Mouse (Mus musculus) embryonic facial prominence, embryonic 12.5 days (tissue): ENCODE results near the gene Klhdc9. TPM values are rescaled to one million over a fixed set of nuclear protein-coding genes. Genes with fewer than 3 reads are reported as not detected.

Experiments
- ATAC-seq: fragments of 200-750 bp; cut with Nextera tagmentation; 2 replicates; pipeline ENCODE4 v1.8.0; 2017; ENCODE audit not compliant: insufficient number of reproducible peaks, insufficient read depth, low FRiP score, low TSS enrichment
- H3K27ac ChIP-seq: fragments of 300-500 bp; sonication (generic); 2 replicates; pipeline ENCODE4 v1.5.1; 2016; ENCODE audit warnings: mild to moderate bottlenecking
- H3K27me3 ChIP-seq: fragments of 300-500 bp; sonication (generic); 2 replicates; pipeline ENCODE4 v1.6.1; 2016; ENCODE audit warnings: mild to moderate bottlenecking, moderate library complexity
- H3K36me3 ChIP-seq: fragments of 300-500 bp; sonication (generic); 2 replicates; pipeline ENCODE4 v1.6.1; 2016; ENCODE audit warnings: mild to moderate bottlenecking
- H3K4me1 ChIP-seq: fragments of 300-500 bp; sonication (generic); 2 replicates; pipeline ENCODE4 v1.6.1; 2016
- H3K4me2 ChIP-seq: fragments of 300-500 bp; sonication (generic); replicated peaks from 2 replicates; pipeline ENCODE4 v1.6.1; 2016; ENCODE audit warnings: mild to moderate bottlenecking, moderate library complexity
- H3K4me3 ChIP-seq: fragments of 300-500 bp; sonication (generic); 2 replicates; pipeline ENCODE4 v1.5.1; 2016; ENCODE audit warnings: mild to moderate bottlenecking
- H3K9ac ChIP-seq: fragments of 300-500 bp; sonication (generic); 2 replicates; pipeline ENCODE4 v1.6.1; 2016; ENCODE audit warnings: mild to moderate bottlenecking, moderate library complexity
- H3K9me3 ChIP-seq: fragments of 300-500 bp; sonication (generic); 2 replicates; pipeline ENCODE4 v1.6.1; 2016; ENCODE audit warnings: mild to moderate bottlenecking, moderate library complexity
- WGBS: fragments of 180-500 bp; shearing (Covaris S2); methylation state at CpG from one replicate; pipeline ENCODE4 v1.1.7; 2016; 5-methylcytosine and 5-hydroxymethylcytosine counted together
- polyA plus RNA-seq: library from polyadenylated mRNA; unstranded; fragments of >200 nt; fragmentation: Nextera tagmentation; extraction: Ambion mirVana; gene quantifications from 2 replicates; pipeline ENCODE4 v1.2.1, GENCODE M21; 2016

Klhdc9 gene
- polyA plus RNA-seq, 1 experiment from 2014 or later, result 1.8 TPM

DNA sequence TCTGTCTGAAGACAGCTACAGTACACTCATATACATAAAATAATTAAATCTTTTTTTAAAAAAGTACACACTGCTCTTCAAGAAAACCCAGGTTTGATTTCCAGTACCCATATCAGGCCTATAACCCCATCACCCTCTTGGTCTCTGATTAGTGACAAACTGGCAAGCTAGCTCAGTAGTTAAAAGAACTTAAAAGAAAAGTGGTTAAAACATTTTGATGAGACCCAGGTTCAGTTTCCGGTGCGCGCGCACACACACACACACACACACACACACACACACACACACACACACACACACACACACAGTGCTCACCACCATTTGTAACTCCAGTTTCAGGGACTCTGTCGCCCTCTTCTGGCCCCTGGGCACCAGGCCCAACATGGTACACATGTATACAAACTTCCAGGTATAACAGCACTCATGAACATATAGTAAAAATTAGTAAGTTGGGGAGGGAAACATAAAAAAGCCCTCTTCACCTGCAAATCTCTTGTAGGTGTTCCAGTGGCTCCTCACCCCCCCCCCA, 4.7 kb downstream of the Klhdc9 start:
- no peak overlapping the region for H3K4me3 ChIP-seq
- WGBS, result 77% methylated on average over 5 of the region's 5 CpGs

DNA sequence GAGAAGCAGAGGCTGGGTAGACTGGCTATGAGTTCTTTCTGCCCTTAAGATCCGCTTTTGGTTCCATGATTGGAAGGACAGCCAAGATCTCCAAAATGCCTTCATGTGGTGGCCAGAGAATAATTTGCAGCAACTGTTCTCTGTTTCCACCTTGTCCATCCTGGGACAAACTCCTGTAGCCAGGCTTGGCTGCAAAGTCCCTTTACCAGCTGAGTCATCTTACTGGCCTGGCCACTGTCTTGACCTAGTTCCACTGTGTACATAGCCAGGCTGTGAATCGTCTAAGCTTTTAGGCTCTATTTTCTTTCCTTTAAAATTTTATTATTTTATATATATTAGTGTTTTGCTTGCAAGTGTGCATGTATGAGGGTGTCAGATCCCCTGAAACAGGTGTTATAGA, 11.4 kb downstream of the Klhdc9 start:
- Histone ChIP-seq H3K36me3 (no peaks in the 10 kb centered on the region), H3K9me3 (peaks cover 7% of the 10 kb centered on the region; the same call in 1 of the 2 replicates), H3K4me1 (peaks cover 15% of the 10 kb centered on the region), H3K9ac (no peak overlapping the region), H3K4me2 (no peak overlapping the region), H3K4me3 (no peak overlapping the region), H3K27me3 (no peaks in the 10 kb centered on the region), H3K27ac (no peak overlapping the region)
- WGBS, result 95% methylated on average over 2 of the region's 2 CpGs
- no peak for ATAC-seq

More for the DNA sequence above, 4.7 kb downstream of the Klhdc9 start:
- H3K36me3 ChIP-seq, result peaks cover 20% of the 10 kb centered on the region
- H3K27me3 ChIP-seq, result no peaks in the 10 kb centered on the region
- H3K27ac ChIP-seq, result no peak overlapping the region
- no peak overlapping the region for H3K4me2 ChIP-seq
- H3K9me3 ChIP-seq, result no peaks in the 10 kb centered on the region
- peaks cover 5% of the 10 kb centered on the region; the same call in 1 of the 2 replicates for H3K4me1 ChIP-seq
- H3K9ac ChIP-seq, result no peak overlapping the region
- no peak for ATAC-seq

DNA sequence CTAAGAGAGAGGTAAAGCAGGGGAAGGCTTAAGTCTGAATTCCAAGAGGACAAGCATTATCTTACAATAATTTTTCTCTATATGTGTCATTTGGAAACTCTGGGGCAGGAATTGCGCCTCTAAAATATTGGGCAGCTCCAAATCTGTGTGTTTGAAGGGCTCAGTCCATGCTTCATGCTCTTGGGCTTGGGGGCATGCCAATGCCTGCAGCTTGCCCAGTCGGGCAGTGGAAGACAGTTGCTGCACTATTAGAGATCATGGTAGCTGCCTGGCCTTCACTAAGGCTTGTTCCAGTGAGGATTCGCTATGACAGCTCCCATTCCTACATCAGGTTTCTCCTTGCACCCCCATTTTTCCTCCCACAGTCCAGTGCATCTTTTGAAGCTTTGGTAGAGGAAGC, 11.9 kb downstream of the Klhdc9 start:
- no peak overlapping the region for H3K27ac ChIP-seq
- 89% methylated on average over 3 of the region's 3 CpGs for WGBS
- peaks cover 18% of the 10 kb centered on the region for H3K4me1 ChIP-seq
- H3K9ac ChIP-seq, result no peak overlapping the region
- H3K9me3 ChIP-seq, result peaks cover 7% of the 10 kb centered on the region; the same call in 1 of the 2 replicates
- no peaks in the 10 kb centered on the region for H3K27me3 ChIP-seq
- H3K4me2 ChIP-seq, result no peak overlapping the region
- no peak for ATAC-seq
- no peak overlapping the region for H3K4me3 ChIP-seq
- no peaks in the 10 kb centered on the region for H3K36me3 ChIP-seq

DNA sequence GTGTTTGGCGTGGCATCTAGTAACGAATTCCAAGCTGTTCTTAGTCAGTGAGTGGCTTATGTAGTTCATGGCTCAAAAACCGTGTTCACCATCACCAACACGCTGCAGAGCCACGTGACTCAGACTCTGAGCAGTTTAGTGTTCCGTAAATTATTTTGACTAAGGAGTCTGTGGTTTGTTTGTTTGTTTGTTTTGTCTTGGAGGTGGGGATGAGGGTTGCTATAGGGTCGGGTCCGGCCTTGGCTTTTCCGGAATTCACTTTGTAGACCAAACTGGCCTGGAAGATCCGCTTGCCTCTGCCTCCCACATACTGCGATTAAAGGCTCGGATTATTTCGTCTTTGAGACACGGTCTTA, 14.5 kb downstream of the Klhdc9 start:
- Histone ChIP-seq H3K36me3 (peaks cover 24% of the 10 kb centered on the region), H3K27ac (peak overlapping the region; percentile 72; the same call in 1 of the 2 replicates), H3K4me3 (peak overlapping the region; percentile 73), H3K27me3 (no peaks in the 10 kb centered on the region), H3K9ac (peak overlapping the region; percentile 76), H3K4me1 (peaks cover 18% of the 10 kb centered on the region), H3K9me3 (peaks cover 7% of the 10 kb centered on the region; the same call in 1 of the 2 replicates), H3K4me2 (peak overlapping the region; percentile 89)
- 2% methylated on average over 14 of the region's 14 CpGs for WGBS
- ATAC-seq, result no peak

DNA sequence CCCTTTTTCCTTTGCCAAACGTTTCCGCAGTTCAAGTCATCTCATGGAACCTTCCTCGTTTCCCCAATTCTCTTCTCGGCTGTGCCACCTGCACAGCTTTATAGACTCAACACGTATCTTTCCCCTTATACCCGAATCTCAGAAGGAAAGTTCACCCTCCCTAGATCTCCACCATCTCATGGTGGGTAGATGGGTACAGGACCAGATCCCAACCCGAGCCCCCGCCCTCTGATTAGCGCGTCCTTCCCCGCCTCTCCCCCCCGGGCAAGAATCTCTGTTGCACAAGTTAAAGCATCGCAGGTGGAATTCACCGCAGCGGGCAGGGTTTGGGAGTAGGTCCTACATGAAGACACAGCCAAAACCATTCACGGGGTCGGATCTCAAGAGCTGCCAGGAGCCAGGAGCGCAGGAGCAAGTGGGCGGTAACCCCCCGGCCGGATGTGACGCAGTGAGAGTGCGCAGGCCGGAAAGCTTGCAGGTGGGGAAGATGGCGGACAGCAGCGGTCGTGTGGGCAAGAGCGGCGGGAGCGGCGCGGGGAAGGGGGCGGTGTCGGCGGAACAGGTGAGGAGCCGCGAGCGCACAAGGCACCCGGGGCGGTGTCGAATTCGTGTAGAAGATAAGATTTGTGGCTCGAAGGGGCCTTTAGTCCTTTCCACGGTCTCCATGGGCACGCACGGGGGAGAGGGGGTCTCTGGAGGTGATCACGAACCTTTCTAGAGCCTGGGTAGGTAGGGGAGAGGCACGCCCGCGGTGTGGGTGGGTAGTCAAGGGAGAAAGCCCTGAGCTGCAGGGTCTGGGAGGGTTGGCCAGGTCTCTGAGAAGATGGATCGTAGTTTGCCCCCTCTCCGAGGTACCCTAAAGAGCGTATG, 15.1 kb downstream of the Klhdc9 start, which contains the start of the genes Nit1 and Pfdn2:
TSS of gene Nit1 (minus strand) at position 422 of the 870 bp plus-strand sequence.
TSS of gene Pfdn2 (plus strand) at position 446 of the 870 bp plus-strand sequence.
- Histone ChIP-seq H3K4me2 (peak within 1 kb of the TSS; percentile 89), H3K27ac (peak within 1 kb of the TSS; percentile 72), H3K27me3 (no peaks in the 10 kb centered on the region), H3K4me3 (peak within 1 kb of the TSS; percentile 73), H3K36me3 (peaks cover 31% of the 10 kb centered on the region), H3K9me3 (peaks cover 7% of the 10 kb centered on the region; the same call in 1 of the 2 replicates), H3K9ac (peak within 1 kb of the TSS; percentile 76), H3K4me1 (peaks cover 18% of the 10 kb centered on the region)
- ATAC-seq, result peak; percentile 90
- WGBS, result 1% methylated on average over 53 of the region's 53 CpGs

DNA sequence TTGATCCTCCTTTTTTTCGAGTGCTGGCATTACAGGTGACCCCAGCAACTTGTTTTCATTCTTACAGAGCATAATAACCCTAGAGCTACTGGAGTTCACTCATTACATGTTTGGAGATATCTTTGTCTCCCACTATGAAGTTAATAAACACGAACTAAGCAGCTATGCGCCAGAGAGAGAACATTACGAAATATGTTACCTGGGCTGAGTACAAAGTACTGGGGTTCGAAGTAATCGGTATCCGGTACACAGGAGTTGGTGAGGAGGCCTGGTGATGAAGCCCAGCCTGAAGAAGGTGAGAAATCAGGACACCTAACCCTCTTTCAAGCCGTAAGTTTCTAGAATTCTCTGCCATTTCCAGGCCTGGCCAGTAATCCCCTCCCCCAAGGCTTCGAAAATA, 15.9 kb downstream of the Klhdc9 start:
- Histone ChIP-seq H3K4me3 (peak overlapping the region; percentile 73), H3K4me1 (peaks cover 18% of the 10 kb centered on the region; the same call in 1 of the 2 replicates), H3K9me3 (peaks cover 7% of the 10 kb centered on the region; the same call in 1 of the 2 replicates), H3K27ac (no peak overlapping the region), H3K27me3 (no peaks in the 10 kb centered on the region), H3K9ac (peak overlapping the region; percentile 76), H3K36me3 (peaks cover 38% of the 10 kb centered on the region), H3K4me2 (peak overlapping the region; percentile 89)
- 77% methylated on average over 9 of the region's 9 CpGs for WGBS
- no peak for ATAC-seq

DNA sequence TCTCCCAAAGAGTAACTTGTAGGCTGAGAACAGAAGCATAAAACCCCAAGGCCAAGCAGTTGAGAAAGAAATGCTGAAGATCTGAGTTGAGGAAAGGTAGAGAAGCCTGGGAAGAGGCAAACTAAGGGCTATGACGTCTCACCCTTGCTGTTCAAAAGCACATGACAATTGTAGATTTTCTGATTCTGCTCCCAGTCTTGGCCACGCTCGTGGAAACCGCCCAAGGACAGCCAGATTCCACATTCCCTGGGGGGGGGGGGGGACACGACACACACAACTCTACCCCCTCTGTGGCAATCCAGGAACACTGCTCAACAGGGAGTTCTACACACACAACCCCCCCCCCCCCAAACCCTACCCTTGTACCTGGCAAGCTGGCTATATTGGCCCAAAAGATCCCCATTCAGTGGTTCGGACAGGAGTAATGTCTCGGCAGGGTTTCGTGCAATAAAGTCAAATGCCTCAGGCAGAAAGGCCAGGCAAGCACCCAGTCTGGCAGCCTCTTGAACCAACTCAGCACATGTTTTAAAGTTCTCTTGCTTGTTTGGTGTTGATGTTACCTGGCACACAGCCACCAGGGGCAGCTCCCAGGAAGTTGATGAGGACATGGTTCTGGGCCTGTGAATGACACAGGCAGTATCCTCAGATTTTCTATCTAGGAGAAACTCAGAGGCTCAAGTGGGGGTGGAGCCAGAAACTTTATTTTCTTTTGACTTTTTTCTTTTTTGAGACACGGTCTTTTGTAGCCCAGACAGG, 16.5 kb downstream of the Klhdc9 start:
- Histone ChIP-seq H3K9me3 (peaks cover 7% of the 10 kb centered on the region; the same call in 1 of the 2 replicates), H3K4me1 (peaks cover 18% of the 10 kb centered on the region; the same call in 1 of the 2 replicates), H3K27ac (no peak overlapping the region), H3K36me3 (peaks cover 44% of the 10 kb centered on the region), H3K27me3 (no peaks in the 10 kb centered on the region), H3K4me2 (peak overlapping the region; percentile 89), H3K9ac (no peak overlapping the region), H3K4me3 (peak overlapping the region; percentile 73)
- WGBS, result 82% methylated on average over 9 of the region's 9 CpGs
- ATAC-seq, result no peak

DNA sequence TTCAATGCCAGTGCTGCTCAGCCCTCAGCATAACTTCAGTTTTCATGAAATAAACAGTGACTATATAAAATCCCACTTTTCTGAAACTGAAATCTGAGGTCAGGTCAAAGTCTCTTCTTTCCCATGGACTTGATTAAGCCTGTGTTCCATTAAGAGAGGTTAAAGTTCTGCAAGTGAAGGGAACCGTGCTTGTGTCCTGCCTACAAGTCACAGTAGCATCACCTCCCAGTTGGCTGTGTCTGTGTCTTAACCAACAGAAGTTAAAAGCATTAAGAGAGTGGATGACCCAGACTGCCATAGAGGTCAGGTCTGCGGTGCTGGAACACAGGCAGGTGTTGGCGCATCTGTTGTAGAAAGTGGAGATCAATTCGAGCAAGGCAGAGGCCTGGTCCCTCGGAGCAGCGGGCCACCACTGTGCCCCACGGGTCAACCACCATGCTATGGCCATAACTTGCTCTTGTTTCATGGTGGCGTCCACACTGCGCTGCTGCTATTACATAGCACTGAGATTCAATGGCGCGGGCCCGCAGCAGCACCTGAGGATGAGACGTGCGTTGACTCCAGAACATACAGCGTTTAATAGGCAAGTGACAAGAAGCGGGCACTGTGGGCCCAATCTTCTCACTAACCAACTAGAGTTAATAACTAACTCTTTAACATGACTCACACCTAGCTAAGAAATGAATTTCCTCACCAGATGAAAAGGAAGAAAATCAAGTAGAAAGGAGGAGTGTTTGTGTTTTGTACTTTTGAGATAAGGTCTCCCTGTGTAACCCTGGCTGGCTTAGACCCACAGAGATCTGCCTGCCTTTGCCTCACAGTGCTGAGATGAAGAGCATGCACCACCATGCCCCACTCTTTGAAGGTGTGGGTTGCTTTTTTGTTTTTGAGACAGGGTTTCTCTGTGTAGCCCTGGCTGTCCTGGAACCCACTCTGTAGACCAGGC, 18.1 kb downstream of the Klhdc9 start:
- Histone ChIP-seq H3K36me3 (peaks cover 60% of the 10 kb centered on the region), H3K27ac (no peak overlapping the region), H3K9me3 (peaks cover 7% of the 10 kb centered on the region; the same call in 1 of the 2 replicates), H3K4me1 (peaks cover 18% of the 10 kb centered on the region; the same call in 1 of the 2 replicates), H3K4me3 (no peak overlapping the region), H3K27me3 (no peaks in the 10 kb centered on the region), H3K9ac (no peak overlapping the region), H3K4me2 (no peak overlapping the region)
- no peak for ATAC-seq
- WGBS, result 95% methylated on average over 16 of the region's 16 CpGs

DNA sequence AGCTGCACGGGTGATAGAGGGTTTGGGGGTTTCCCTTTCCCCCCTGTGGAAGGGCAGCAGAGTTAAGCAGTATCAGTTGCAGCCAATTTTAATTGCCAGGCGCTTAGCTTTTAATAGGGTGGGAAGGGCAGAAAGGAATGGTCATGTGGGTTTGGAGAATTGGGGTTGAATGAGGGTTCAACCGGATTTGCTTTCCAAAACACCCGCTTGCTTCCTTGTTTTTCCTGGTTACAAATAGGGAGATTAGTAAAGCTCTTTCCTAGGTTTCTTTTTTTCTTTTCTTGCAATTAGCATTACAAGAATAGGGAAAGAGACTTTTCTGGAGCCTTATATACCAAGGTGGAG, 30.4 kb downstream of the Klhdc9 start:
- Histone ChIP-seq H3K36me3 (no peaks in the 10 kb centered on the region; the same call in 1 of the 2 replicates), H3K4me1 (peaks cover 21% of the 10 kb centered on the region), H3K9ac (peak overlapping the region; percentile 92), H3K4me3 (peak overlapping the region; percentile 85), H3K27me3 (no peaks in the 10 kb centered on the region), H3K4me2 (peak overlapping the region; percentile 65), H3K9me3 (no peaks in the 10 kb centered on the region), H3K27ac (peak overlapping the region; percentile 99)
- 0% methylated on average over 4 of the region's 4 CpGs for WGBS
- ATAC-seq, result peak; percentile 4; the same call in 1 of the 2 replicates

DNA sequence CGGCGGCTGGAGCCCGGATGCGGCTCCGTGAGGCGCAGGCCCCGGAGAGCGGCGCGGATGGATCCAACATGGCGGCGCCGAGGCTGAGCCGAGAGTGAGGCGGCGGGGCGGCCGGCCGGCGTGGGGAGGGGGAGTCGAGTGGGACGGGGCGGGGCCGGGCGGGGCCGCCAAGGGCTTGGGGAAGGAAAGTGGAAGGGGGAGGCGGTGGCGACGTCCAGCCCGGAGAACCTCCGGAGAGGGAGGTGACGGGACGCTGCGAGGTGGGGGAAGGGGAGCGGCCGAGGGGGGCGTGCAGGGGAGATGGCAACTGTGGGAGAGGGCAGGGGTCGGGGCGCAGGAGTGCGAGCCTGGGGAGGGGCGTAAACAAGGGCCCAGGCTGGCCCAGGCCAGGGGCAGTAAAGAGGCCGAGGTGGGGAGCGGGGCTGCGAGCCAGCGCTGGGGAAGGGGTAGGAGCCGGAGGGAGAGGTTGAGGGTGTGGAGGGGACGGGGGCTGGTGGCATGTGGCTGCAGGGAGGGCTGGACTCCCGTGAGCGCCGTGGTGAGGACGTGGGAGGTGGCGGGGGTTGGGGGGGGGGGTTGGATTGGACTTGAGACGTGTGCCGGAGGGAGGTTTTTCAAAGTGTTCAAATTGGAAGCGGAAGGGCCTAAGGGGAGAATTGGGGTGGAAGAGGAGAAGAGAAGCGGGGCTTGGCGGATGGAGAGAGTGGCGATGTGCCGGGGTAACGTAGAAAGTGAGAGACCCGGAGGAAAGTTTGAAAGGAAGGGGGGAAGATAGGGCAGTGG, 31.0 kb downstream of the Klhdc9 start:
- Histone ChIP-seq H3K4me1 (peaks cover 21% of the 10 kb centered on the region), H3K9me3 (no peaks in the 10 kb centered on the region), H3K27ac (peak overlapping the region; percentile 99), H3K36me3 (no peaks in the 10 kb centered on the region; the same call in 1 of the 2 replicates), H3K9ac (peak overlapping the region; percentile 92), H3K27me3 (no peaks in the 10 kb centered on the region), H3K4me2 (peak overlapping the region; percentile 65), H3K4me3 (peak overlapping the region; percentile 85)
- WGBS, result under 1% methylated on average over 49 of the region's 61 CpGs
- peak; percentile 89 for ATAC-seq
